Mouse (Mus musculus): ENCODE measurements at regions not wholly inside any gene's neighbourhood (a gene's known extent, or its start where the extent isn't known, plus 50 kb on each side); places are given as distances from the start of the nearest gene placed in this dataset.

DNA sequence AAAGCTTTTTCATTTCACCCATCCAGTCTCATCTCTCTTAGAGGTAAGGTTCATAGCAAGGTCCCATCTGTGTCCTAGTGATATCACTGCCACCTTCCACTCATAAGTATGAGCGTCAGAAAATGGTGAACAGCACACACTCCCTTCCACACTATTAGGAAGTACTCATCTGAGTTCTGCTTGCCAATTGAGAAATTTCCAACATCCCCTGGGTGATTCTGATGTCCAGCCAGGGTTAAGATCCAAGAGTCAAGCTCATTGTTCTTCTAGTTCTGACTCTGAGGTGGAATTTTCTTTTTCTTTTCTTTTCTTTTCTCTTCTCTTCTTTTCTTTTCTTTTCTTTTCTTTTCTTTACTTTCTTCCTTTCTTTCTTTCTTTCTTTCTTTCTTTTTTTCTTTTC is 577.3 kb downstream of the Rwdd3 start:
- no peak overlapping the region for H3K4me2 ChIP-seq (ENCODE audit: low read depth)
- no peak for ATAC-seq (ENCODE audit: insufficient read depth)
- no peak overlapping the region for H3K9ac ChIP-seq (replicated peaks)
- no peaks in the 10 kb centered on the region for H3K4me1 ChIP-seq (replicated peaks; ENCODE audit: control insufficient read depth in 2 of 2, insufficient read depth in 2 of 2, low read length in 1 of 2)
- no peaks in the 10 kb centered on the region for H3K27me3 ChIP-seq (ENCODE audit: control insufficient read depth, insufficient read depth, low read length)
- TF ChIP-seq EP300 (IDR thresholded peaks at IDR 0.05; ENCODE audit: low read depth) (no peak), CTCF (IDR thresholded peaks at IDR 0.05; ENCODE audit: low read depth) (no peak)
- DNase-seq (ENCODE audit: low read depth in 3 of 3, low spot score in 3 of 3), result no peak
- WGBS (ENCODE audit: insufficient replicate concordance), result 66% methylated on average over 1 of the region's 1 CpGs
- H3K27ac ChIP-seq, result no peak overlapping the region
- H3K36me3 ChIP-seq (replicated peaks; ENCODE audit: control insufficient read depth, insufficient read depth, low read depth), result no peaks in the 10 kb centered on the region
- no peak overlapping the region for H3K4me3 ChIP-seq (ENCODE audit: insufficient read depth in 1 of 2, low read depth in 2 of 2, low read length in 2 of 2)
- H3K9me3 ChIP-seq (ENCODE audit: control insufficient read depth, low read length), result no peaks in the 10 kb centered on the region

DNA sequence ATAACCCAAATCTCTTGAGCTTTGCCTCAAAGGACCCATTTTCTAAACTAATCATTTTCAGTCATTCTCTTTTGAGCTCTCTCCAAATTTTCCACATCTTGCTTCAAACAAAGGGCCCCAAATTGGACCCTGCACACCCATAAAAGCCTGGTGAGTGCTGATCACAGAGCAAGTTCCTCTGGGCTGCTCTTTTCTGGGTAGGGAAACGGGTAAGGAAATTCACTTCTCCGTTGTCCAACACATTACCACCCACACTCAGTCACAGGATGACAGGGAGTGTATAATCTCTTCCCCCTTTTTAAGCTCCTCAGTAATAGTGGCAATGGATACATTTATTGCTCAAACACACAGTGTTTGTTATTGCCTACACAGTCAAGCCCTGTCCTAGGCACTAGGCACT is 580.3 kb downstream of the Rwdd3 start:
- H3K36me3 ChIP-seq (replicated peaks; ENCODE audit: control insufficient read depth, insufficient read depth, low read depth), result no peaks in the 10 kb centered on the region
- no peak overlapping the region for H3K9ac ChIP-seq (replicated peaks)
- H3K4me2 ChIP-seq (ENCODE audit: low read depth), result no peak overlapping the region
- TF ChIP-seq EP300 (IDR thresholded peaks at IDR 0.05; ENCODE audit: low read depth) (no peak), CTCF (IDR thresholded peaks at IDR 0.05; ENCODE audit: low read depth) (no peak)
- no peaks in the 10 kb centered on the region for H3K9me3 ChIP-seq (ENCODE audit: control insufficient read depth, low read length)
- H3K27me3 ChIP-seq (ENCODE audit: control insufficient read depth, insufficient read depth, low read length), result no peaks in the 10 kb centered on the region
- no peak overlapping the region for H3K4me3 ChIP-seq (ENCODE audit: insufficient read depth in 1 of 2, low read depth in 2 of 2, low read length in 2 of 2)
- 40% methylated on average over 2 of the region's 2 CpGs for WGBS (ENCODE audit: insufficient replicate concordance)
- no peaks in the 10 kb centered on the region for H3K4me1 ChIP-seq (replicated peaks; ENCODE audit: control insufficient read depth in 2 of 2, insufficient read depth in 2 of 2, low read length in 1 of 2)
- DNase-seq (ENCODE audit: low read depth in 3 of 3, low spot score in 3 of 3) (no peak), ATAC-seq (ENCODE audit: insufficient read depth) (no peak)
- H3K27ac ChIP-seq, result no peak overlapping the region

DNA sequence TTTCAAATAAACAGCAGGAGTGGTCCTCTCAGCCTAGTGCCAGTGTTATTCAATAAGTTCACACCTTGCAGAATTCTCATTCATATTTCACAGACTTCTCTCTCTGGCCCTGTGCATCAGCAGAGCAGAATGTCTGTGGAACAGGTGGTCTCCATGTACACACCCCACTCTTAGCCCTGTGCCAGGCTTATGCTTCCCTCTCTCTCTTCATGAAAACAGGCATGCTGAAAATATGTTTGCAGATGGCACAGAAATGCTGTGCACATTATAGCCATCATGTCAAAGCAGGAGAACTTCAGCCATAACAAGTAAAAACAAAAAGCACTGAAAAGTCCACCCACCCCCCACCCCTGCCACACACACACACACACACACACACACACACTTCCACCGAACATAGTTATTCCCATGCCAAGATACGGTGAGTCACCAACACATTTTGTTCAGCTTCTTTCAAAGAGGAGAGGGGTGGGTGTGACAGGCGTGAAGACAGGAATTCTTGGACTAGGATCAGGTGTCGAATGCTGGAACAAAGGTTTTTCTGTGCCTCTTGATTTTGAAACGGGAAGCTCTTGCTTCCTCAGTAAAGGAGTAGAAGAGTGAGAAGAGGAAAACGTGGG is 600.6 kb downstream of the Rwdd3 start:
- H3K9me3 ChIP-seq (ENCODE audit: control insufficient read depth, low read length), result no peaks in the 10 kb centered on the region
- H3K36me3 ChIP-seq (replicated peaks; ENCODE audit: control insufficient read depth, insufficient read depth, low read depth), result no peaks in the 10 kb centered on the region
- ATAC-seq (ENCODE audit: insufficient read depth) (no peak), DNase-seq (ENCODE audit: low read depth in 3 of 3, low spot score in 3 of 3) (no peak)
- no peak overlapping the region for H3K9ac ChIP-seq (replicated peaks)
- no peak overlapping the region for H3K4me2 ChIP-seq (ENCODE audit: low read depth)
- H3K4me1 ChIP-seq (replicated peaks; ENCODE audit: control insufficient read depth in 2 of 2, insufficient read depth in 2 of 2, low read length in 1 of 2), result no peaks in the 10 kb centered on the region
- 46% methylated on average over 6 of the region's 6 CpGs for WGBS (ENCODE audit: insufficient replicate concordance)
- TF ChIP-seq CTCF (IDR thresholded peaks at IDR 0.05; ENCODE audit: low read depth), result no peak
- no peaks in the 10 kb centered on the region for H3K27me3 ChIP-seq (ENCODE audit: control insufficient read depth, insufficient read depth, low read length)
- H3K4me3 ChIP-seq (ENCODE audit: insufficient read depth in 1 of 2, low read depth in 2 of 2, low read length in 2 of 2), result no peak overlapping the region
- H3K27ac ChIP-seq, result no peak overlapping the region

DNA sequence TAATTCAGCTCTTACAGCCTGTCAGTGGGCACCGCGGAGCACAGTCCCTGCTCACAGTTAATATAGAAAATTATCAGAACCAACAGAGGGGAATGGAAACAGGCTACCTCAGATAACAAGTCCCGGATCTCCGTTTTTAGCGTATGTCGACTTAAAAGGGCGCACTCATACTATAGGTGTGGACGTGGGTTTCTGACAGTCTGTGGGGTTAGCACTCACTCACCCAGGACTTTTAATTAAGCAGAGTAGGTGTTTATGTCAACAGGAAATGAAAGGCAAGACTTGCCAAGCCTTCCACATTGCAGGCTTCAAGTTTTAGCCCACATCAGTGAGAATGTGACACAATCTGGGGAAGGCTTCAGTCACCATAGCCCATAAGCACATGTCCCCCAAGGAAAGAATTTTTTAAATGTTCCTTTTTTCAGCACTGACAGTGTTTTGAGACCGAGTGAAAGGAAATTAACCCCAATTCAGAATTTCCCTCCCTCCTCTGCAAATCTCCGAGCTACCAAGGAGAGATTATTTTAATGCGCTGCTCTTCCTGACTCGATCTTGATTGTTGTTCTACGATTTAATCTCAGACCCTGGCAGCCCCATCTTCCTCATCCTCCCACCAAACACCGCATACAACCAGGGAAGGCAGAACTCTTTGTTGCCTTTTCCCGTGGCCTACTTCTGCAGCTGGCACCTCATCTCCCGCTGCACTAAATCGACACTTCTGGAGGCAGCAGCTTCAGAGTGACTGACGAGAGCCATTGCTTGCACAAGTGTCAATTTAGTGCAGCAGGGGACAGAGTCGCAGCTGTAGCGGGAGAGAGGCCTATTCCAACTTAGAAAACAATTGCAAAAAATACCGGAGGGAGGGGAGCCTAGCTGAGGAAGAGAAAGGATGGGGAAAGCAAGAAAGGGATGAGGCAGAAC is 629.7 kb downstream of the Rwdd3 start:
- Histone ChIP-seq H3K27me3 (ENCODE audit: control insufficient read depth, insufficient read depth, low read length) (no peaks in the 10 kb centered on the region), H3K36me3 (replicated peaks; ENCODE audit: control insufficient read depth, insufficient read depth, low read depth) (no peaks in the 10 kb centered on the region), H3K4me2 (ENCODE audit: low read depth) (no peak overlapping the region), H3K4me3 (ENCODE audit: insufficient read depth in 1 of 2, low read depth in 2 of 2, low read length in 2 of 2) (no peak overlapping the region), H3K9ac (replicated peaks) (no peak overlapping the region), H3K9me3 (ENCODE audit: control insufficient read depth, low read length) (no peaks in the 10 kb centered on the region), H3K4me1 (replicated peaks; ENCODE audit: control insufficient read depth in 2 of 2, insufficient read depth in 2 of 2, low read length in 1 of 2) (no peaks in the 10 kb centered on the region), H3K27ac (no peak overlapping the region)
- TF ChIP-seq CTCF (IDR thresholded peaks at IDR 0.05; ENCODE audit: low read depth) (no peak), EP300 (IDR thresholded peaks at IDR 0.05; ENCODE audit: low read depth) (no peak)
- ATAC-seq (ENCODE audit: insufficient read depth) (no peak), DNase-seq (ENCODE audit: low read depth in 3 of 3, low spot score in 3 of 3) (no peak)
- 47% methylated on average over 21 of the region's 21 CpGs for WGBS (ENCODE audit: insufficient replicate concordance)

DNA sequence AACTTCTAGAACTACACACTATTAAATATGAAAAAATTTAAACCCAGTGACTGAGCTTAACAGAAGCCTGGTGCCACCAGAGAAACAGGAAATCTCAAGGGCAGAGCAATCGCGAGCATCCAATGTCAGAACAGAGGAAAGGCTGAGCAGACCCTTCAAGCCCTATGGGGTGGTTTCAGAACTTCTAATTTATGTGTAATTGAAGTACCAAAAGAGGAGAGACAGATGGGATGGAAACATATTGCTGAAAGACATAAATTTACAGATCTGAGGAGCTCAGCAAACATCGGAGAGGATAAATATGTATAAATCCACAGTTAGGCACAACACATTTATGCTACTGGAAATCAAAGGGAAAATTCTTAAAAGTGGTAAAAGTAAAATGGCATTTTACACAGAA is 637.6 kb downstream of the Rwdd3 start:
- Histone ChIP-seq H3K9me3 (ENCODE audit: control insufficient read depth, low read length) (no peaks in the 10 kb centered on the region), H3K4me1 (replicated peaks; ENCODE audit: control insufficient read depth in 2 of 2, insufficient read depth in 2 of 2, low read length in 1 of 2) (no peaks in the 10 kb centered on the region), H3K36me3 (replicated peaks; ENCODE audit: control insufficient read depth, insufficient read depth, low read depth) (no peaks in the 10 kb centered on the region), H3K9ac (replicated peaks) (no peak overlapping the region), H3K4me3 (ENCODE audit: insufficient read depth in 1 of 2, low read depth in 2 of 2, low read length in 2 of 2) (no peak overlapping the region), H3K4me2 (ENCODE audit: low read depth) (no peak overlapping the region), H3K27ac (no peak overlapping the region), H3K27me3 (ENCODE audit: control insufficient read depth, insufficient read depth, low read length) (no peaks in the 10 kb centered on the region)
- WGBS (ENCODE audit: insufficient replicate concordance), result 62% methylated on average over 3 of the region's 3 CpGs
- DNase-seq (ENCODE audit: low read depth in 3 of 3, low spot score in 3 of 3), result no peak
- ATAC-seq (ENCODE audit: insufficient read depth), result no peak
- TF ChIP-seq CTCF (IDR thresholded peaks at IDR 0.05; ENCODE audit: low read depth) (no peak), EP300 (IDR thresholded peaks at IDR 0.05; ENCODE audit: low read depth) (no peak)
